Mouse (Mus musculus) activated CD4-positive, CD25-positive, alpha-beta regulatory T cell, adult 4 months (primary cell): ENCODE measurements around the gene Slc35f2. TPM values are rescaled to one million over a fixed set of nuclear protein-coding genes. Genes with fewer than 3 reads are reported as not detected.

ENCODE experiments used
- ATAC-seq: one replicate; pipeline ENCODE4 v1.8.0; 2017
- polyA plus RNA-seq, 2 experiments: library from polyadenylated mRNA; unstranded; fragments of 100-300 nt; shearing (Covaris generic); gene quantifications; one replicate each; pipeline ENCODE4 v1.2.1; 2017

Gene Slc35f2
- polyA plus RNA-seq = 10 to 100 TPM in 1 of 2 experiments, 1 to 10 TPM in 1; 6.7 to 10.9 TPM

DNA sequence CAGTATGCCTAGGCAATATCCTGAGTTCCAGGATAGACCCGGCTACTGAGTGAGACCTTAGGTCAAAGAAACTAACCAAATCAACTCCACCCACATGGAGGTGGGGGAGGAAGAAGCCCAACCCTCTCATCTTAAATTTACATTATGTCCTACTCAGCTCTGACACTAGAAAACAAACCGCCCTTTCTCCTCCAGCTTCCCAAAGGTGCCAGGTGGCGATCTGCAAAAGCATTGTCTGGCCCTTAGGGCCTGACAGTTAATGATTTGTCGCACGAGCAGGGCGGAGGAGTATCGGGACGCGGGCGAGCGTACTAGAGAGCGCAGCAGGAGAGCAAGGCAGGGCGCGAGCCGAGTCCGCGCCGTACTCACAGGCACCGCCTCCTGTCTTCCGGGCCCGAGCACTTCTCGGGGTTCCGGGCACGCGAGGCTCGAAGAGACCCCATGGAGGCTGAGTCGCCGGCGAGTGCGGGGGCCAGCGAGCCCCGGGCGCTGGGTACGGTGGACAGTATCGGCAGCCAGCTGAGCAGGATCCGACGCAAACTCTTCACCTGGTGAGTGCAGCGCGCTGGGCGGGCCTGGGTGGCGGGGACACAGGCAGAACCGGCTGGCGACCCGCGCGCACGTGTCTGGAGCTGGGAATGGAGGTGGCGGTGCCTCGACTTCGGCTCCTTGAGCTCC lies at the start of gene Slc35f2:
Gene Slc35f2, plus strand, starts transcription at position 195 of the 678 bp plus-strand sequence.
- peak; percentile 89 for ATAC-seq

DNA sequence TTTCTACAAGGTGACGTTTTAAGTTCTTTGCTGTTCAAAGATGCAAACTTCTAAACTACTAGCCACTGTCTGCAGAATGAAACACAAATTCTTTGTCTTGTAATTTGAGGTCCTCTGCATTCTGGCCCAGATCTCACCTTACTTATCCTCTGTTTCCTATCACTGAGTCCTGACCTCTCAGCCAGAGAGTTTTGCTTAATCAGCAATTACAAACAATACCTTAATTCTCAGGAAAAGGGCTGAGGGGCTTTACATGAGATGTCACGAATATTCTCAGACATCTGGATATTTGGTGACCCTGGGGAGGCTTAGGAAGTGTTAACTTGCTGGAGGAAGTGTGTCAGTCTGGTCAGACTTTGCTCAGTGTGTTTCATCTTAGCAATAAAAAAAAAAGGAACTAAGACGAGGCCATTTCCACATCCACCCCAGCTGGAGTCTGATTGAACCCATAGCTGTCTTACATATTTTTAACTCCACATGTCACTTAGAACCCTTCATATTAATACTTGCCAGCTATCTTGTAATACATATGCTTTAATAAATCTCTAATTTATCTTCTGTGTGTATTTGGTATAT lies 30.4 kb upstream of the Slc35f2 start:
- ATAC-seq = no peak

DNA sequence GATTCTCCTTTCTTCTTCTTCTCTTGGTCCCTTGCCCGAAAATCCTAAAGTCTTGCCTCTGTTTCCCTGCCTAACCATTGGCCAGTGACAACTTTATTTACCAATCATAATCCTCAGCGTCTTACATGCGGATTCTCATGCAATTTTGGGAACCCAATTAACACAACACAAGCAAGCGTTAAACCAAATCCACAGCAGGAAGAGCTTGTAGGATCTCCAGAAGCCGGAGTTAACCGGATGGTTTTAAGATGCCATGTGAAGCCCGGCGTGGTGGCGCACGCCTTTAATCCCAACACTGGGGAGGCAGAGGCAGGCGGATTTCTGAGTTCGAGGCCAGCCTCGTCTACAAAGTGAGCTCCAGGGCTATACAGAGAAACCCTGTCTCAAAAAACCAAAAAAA lies 20.9 kb upstream of the Slc35f2 start:
- ATAC-seq = no peak

DNA sequence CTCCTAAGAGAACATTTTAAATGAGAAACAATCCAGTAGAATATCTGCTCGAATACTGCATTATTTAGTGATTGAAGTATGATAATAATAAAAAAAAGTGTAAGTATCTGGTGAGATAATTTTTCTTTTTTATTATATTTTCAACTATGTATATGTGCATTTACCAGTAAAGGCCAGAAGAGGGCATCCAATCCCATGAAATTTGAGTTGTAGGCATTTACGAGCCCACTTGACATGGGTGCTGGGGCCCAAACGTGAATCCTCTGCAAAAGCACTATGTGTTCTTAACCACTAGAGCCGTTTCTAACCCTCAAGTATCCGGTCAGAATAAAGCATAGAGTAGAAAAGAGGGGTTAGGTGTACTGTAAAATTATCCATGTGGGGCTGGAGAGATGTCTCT lies 20.4 kb upstream of the Slc35f2 start:
- no peak for ATAC-seq

DNA sequence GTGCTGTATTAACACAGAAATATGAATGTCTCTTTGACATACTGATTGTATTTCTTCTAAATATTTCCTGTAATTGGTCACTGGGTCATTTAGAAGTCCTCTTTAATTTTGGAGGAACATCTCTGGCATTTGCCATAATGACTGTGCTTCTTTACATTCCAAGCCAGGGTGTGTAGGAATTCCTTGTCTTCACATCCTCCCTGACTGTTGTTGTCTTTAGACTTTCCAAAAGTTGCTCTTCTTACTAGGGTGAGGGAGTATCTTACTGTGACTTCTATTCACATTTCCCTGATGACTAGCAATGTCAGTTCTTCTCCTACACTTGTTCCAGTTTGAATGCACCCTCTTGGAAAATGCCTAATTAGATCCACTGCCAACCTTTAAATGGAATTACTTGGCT lies 16.5 kb upstream of the Slc35f2 start:
- ATAC-seq = no peak

DNA sequence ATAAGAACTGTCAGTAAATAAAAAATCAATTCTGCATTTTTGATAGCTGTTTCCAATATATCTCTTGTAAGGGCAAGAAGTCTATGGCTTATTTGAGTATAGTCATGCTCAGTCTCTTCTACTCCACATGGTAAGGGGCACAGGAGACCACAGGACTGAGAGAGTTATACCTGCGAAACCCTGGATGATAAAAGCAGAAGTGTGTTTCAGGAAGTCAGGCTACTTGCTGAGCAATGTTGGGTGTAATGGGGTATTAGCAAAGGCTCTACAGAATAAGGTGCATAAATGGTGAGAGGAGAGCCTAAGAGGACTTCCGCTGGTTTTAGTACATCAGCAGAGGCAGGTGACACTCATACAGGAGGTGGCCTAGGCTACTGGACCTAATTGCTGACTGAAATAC lies 13.2 kb upstream of the Slc35f2 start:
- ATAC-seq = no peak

DNA sequence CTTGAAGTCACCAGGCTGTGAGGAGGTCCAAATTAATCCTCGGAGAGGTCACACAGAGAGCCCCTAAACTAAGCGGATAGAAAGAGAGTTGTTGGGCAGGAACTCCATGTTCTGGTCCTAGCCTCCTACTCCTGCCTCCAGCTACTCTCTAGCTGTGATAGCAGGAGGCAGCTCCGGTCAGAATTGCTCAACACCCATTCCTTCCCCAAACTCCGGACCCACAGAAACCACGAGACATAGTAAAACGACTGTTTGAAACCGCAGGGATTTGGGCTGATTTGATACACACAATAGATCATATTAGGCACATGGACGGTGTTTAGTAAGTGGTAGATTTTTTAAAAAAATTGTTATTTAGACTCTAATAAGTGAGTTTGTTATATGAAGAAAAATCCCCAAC lies 6.6 kb upstream of the Slc35f2 start:
- ATAC-seq = no peak

DNA sequence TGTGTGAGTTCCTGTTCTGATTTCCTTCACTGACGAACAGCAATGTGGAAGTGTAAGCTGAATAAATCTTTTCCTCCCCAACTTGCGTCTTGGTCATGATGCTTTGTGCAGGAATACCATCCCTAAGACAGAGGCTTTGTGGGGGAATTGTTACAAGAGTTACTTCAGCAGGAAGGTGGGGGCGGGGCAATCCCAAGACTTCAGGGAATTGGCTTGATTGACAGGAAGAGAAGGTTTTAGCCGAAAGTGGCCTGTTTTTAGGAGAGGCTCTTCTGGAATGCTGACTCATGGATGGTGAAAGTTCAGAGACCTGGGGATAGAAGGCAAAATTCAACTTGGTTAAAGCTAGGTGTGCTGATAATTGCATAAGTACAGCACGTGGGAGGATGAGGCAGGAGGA lies 2.9 kb upstream of the Slc35f2 start:
- no peak for ATAC-seq

DNA sequence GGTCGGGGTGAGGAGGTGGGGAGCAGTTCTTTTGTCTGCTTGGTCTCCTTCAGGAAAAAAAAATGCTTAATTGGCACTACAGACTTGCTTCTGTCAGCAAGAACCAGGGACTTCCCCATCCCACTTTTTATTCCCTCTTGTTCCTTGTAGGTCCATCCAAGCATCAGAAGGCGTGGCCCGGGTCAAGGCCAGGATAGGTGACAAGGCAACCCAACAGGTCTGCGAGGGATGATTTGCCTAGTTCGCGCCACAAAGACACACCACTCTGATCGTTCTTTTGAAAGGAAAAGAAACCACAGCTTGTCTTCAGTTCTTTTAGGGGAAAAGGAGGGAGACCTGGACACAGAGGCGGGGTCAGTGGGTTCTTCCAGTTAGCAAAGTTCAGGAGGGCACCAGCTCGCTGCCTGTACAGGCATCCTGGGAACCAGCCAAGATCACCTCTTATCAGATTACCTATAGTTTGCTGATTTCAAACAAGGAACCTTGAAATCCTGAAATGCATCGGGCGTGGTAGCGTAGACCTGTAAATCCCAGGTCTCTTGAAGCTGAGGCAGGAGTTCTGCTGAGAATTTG lies 481 bp upstream of the Slc35f2 start:
- ATAC-seq = no peak

DNA sequence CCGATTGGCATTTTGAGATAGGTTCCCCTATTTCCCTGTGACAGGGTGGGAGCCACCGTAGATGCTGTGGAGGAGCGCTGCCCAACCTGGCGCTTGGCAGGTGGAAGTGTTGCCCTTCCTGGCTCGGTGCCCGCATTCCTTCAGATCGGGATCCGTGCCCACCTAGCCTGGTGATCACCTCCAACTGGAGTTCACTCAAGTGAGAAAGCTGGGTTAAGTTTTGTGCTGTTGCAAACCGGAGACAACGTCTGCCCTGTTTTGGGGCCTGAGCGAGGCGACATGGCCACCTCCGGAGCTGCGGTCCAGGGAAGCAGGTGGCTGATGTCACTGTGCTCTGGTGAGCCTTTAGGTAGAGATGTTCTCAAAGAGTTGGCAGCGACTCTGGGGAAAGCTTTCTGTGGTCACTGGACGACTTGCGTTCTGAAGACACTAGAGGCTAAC lies 803 bp downstream of the Slc35f2 start:
- ATAC-seq = no peak

DNA sequence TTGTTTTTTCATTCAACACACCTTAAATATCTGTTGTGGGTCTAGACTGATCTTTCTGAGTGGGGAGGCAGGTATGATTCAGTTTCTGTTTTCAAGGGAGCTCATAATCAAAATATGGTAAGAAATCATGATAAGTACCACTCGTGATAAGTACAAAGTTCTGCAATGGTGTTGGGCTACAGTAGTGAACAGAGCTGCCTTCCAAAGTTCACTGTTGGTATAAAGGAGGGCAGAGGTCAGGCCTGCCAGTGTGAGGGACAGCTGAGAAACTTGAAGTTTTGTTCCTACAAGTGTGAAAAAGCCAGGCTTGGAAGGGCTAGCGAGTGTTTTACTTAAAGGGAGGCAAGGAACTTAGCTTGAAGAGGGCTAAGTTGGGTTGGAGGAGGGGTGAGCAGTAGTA lies 4.2 kb downstream of the Slc35f2 start:
- no peak for ATAC-seq

DNA sequence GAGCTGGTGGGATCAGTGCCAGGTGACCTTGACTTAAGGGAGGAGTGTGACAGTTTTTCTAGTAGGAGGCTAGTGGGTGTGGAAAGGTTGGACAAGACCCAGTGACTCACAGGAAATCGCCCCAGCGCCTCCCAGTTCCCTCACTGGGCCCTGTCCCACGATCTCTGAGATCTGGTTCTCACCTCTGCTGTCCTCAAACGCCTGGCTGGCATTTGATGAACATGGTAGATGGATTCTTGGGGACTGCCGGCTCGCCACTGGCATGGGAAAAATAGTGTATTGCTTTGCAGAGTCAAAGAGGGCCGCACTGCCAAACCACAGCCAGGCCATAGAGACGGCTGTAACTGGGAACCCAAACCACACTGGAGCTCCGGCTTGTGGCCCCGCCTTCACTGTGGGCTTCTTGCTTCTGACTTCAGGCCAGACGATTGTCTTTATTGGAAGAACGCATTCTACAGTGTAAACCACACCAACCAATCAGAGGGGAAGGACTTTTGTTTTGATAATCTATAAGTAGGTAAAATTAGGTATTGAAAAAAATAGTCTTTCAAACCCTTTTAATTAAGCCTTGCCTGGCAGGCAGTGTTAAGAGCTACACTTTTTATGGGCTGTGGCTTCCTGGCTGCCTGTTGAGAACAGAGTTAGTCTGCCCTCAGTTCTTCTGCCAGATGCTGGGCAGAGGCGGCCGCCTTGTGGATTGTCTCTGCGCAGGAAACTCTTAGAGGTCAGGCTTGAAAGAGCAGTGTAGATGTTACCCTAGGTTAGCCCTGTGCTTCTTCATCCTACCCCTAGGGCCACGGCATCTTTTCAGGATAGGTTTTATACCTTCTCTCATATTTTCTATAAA lies 15.4 kb downstream of the Slc35f2 start:
- ATAC-seq = peak; percentile 69

DNA sequence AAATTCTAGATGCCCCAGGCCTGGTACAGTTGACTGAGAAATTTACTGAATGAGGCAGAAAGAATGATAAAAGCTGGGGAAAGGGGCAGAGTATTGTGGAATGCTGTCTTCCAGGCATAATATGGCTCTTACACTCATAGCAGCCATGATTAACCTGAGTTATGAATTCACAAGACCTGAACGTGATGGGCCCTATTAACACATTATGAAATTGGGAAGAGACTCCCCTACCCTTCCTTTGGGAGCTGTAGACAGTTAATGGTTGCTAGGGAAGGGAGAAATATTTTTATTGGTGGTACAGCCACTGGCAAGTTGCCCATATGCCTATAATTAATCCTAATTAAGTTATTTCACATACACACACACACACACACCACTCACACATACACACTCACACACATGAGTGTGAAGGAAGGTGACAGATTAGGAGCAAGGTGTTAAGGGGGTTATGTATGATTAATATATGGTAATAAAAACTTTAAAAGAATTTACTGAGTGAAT lies 22.5 kb downstream of the Slc35f2 start:
- no peak for ATAC-seq

DNA sequence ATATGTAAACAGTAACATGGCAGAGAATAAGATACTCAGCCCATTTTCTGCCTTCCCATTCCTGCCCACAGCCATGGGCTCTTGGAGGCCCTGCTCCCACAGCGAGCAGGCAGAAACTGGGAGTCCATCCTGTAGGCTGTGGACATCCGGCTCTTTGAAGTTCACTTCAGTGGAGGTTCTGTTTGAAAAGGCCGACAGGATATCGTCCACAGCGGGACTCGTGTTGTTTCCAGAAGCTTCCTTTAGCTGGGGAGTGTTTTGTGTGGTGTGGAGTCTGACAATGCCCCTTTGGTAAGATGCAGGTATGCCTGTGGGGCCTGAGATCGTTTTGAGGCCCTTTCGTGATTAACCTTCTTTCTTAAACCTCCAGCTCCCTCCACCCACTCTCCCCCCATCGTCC lies 23.2 kb downstream of the Slc35f2 start:
- ATAC-seq = no peak

DNA sequence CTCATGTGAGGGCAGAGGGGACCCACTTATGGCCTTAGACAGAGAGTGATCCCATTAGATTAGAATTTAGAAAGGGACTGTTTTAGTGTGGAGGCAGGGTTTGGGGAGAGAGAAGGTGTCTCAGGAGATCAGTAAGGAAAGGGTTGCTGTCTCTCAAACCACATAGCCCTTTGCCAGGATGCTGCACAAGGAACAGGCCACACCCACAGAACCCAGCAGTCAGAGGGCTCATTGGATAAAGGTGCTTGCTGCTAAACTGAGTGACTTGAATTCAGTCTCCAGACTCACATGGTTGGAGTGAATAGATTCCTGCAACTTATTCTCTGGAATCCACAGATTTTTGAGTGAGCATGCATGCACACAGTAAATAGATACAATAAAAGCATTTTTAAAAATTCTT lies 24.0 kb downstream of the Slc35f2 start:
- ATAC-seq = no peak

DNA sequence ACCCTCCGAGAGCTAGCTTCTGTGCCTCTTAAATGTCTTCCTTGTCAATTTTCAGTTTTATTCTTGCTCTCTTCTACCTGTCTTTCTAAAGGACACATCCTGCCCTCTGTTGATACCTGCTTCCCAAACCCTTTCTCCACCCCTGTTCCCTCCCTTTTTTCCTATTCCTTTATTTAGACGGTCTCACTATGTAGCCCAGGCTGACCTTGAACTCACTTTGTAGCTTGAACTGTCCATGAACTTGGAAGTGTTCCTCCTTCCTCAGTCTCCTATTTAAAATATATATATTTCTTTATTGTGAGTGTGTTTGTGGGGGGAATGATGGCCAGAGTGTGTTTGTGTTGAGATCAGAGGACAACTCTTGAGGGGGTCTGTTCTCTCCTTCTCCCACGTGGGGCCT lies 25.0 kb downstream of the Slc35f2 start:
- no peak for ATAC-seq

DNA sequence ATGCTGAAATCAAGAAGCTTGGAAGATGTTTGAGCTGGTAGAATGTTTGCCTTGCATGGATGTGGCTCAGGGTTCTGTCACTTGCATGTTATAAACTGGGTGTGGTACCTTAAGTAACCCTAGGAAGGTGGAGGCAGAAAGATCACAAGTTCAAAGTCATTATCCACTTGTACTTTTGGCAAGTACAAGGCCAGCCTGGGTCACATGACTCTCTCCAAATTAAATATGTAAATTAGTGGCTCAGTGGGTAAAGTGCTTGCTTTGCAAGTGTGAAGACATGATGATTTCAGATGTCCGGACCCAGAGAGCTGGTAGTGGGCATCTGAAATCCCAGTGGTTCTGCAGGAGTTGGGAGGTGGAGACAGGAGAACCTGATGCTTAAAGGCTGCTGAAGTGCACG lies 25.8 kb downstream of the Slc35f2 start:
- ATAC-seq = no peak

DNA sequence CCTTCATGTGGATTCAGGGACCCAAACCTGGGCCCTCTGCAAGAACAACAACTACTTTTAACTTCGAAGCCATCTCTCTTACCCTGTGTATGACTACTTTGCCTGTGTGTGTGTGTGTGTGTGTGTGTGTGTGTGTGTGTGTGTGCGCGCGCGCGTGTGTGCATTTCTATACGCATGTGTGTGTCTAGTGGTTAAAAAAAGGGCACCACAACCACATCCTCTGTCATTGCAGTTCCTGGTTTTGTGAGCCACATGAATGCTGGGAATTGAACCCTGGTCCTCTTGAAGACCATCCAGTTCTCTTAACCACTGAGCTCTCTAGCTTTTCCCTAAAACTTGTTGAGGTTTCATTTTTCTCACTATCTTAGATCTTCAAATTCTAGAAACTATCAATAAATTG lies 31.6 kb downstream of the Slc35f2 start:
- ATAC-seq = no peak

DNA sequence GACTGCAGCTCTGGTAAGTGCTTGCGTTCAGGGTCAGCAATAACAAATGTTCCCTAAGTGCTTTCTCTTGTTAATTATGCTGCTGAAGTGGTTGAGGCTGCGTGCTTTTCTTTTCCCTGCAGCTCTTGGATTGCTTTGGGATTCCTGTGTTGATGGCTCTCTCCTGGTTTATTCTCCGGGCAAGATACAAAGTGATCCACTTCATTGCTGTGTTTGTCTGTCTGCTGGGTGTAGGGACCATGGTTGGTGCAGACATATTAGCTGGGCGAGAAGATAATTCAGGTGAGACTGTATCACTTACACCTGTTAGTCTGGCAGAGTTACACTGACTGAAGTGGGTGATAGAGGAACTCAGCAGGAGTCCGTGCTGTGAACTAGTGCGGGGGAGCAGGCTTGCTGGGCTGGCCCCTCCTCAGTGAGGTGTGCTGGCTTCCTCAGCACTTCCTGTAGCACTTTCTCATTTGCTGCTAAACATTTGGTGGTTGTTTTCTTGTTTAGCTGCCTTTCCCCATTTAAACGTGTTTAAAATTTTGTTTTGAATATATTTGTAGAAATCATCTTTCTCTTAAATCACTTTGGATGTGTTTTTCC lies 35.3 kb downstream of the Slc35f2 start:
- ATAC-seq = peak; percentile 72

DNA sequence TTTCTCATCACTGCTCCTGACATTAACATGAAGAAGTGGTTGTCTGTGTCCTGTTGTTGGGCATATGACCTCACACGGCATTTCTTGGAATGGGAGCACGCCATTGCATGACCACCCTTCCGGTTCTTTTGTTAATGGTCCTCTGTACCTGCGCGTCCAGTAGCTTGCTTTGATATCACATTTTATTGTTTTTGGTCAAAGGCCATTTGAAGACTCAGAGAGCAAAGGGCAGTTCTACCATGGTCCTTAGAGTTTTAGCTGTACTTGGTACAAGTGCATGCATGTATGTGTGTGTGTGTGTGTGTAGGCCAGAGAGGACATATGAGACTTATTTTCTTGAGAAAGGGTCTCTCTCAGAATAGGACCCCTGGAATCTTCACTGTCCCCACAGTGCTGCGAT lies 42.1 kb downstream of the Slc35f2 start:
- ATAC-seq = no peak

DNA sequence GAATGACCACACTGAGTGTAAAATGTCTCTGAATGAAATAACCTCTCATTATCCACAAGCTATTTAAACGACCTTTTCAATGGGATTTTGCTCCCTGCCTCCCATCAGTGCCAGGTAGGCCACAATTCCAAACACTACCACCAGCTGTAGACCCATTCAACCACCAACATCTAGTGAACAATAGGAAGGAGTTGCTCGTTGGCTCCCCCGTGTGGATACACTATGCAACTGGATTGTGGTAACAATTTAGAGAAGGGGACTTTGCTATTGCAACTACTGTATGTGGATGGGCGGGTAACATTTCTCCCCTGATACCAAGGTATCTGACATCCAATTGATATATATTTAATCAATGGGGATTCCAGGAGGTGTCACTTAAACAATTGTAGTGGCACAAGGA lies 47.4 kb downstream of the Slc35f2 start:
- ATAC-seq = peak; percentile 82

DNA sequence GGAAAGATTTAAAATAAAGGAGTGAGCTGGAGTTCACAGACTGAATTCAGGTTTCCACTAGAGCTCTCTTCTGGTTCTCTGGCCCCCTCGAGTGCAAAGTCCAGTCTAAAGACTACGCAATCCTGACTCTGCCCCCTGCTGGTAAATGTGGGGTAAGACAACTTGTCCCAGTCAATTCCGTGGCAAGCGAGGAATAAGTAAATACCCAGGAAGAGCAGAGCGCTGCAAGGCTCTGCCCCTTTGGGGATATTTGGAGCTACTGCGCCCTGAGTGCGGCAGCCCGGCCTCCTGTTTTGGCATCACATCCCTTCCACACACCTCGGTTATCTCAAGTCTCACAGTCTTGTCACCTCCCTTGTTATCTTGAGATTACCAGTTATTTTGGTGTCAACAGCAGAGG lies 54.0 kb downstream of the Slc35f2 start:
- ATAC-seq = no peak
